Mouse (Mus musculus) thymus, adult 2 months (tissue): ENCODE results near the gene Kctd6.

Experiments used
- CTCF ChIP-seq: fragments of 200-500 bp; IDR thresholded peaks from 2 replicates; pipeline ENCODE4 v1.5.1; 2012; ENCODE audit warnings: mild to moderate bottlenecking, control low read depth, low read length, moderate library complexity, borderline replicate concordance; ENCODE audit not compliant: control insufficient read depth, poor library complexity, insufficient read depth; ENCODE audit errors: extremely low read depth
- POLR2A ChIP-seq: fragments of 200-500 bp; IDR thresholded peaks from 2 replicates; pipeline ENCODE4 v1.6.1; 2012; ENCODE audit warnings: mild to moderate bottlenecking, low read length, control low read depth, moderate library complexity; ENCODE audit not compliant: control insufficient read depth, poor library complexity, insufficient read depth; ENCODE audit errors: extremely low read depth

DNA sequence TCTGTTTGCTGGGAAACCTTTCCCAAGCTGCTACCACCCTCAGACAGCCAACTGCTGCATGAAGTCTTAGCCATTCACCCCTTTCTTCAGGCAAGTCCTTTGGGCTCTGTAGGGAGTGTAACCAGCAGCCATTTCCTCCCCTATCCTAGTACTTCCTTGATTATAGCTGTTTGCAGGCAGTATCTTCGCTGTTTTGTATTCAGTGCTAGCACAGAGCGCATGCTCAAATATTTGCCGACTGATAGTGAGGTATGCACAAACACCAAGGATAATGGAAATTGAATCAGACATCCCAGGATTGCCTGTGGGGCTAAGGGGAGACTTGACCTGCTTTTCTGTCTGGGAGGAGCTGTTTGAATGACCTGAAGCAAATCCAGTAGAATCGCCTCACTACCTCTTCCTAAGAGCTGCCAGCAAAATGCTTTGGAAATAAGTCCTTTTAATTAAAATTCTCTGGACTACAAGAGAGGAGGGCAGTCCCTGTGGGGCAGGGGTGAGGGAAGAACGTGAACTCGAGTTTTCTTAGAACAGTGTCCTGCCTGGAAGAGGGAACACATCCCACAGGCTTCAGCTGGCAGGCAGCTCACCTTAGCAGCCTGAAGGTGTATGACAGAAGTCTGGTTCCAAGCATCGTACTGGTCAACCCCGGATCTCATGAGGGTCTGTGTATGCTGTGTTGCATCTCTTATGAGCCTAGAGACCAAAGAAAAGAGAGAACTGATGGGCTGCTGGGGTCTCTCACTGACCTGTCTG, 29.4 kb downstream of the Kctd6 start:
- TF ChIP-seq POLR2A, result no peak
- no peak for TF ChIP-seq CTCF
